Mouse (Mus musculus): ENCODE measurements around the gene Fyn. TPM values are rescaled to one million over a fixed set of nuclear protein-coding genes. Genes with fewer than 3 reads are reported as not detected.
A peak's percentile ranks its signal among the peaks of the same experiment; 100 is the strongest.

The Fyn gene
- polyA plus RNA-seq, 1 experiment from 2014 or later, result 24.3 TPM

DNA sequence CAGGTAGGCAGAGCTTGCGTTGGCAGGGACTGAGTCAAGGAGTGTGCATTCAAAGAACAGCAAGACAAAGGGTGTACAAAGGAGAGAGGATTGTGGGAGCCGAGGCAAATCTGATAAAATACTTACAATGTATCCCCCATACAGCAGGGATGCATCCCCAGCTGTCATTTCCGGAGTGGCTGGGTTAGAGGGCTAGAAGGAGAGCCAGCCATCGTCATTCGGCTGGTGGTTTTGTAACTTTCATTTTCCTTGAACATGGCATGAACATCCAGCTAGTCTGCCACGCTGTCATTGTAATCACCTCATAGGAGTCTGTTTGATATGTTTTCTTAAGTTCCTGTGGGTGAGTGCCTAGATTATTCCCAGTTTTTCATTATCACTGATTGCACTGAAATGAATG, 123.5 kb downstream of the Fyn start:
- Histone ChIP-seq H3K4me3 (no peak overlapping the region), H3K4me1 (peaks cover 17% of the 10 kb centered on the region), H3K9me3 (replicated peaks) (no peaks in the 10 kb centered on the region), H3K36me3 (peaks cover 6% of the 10 kb centered on the region; the same call in 1 of the 2 replicates), H3K27me3 (ENCODE audit: low read depth, poor library complexity, severe bottlenecking) (no peaks in the 10 kb centered on the region), H3K27ac (replicated peaks) (no peak overlapping the region)
- no peak for DNase-seq (ENCODE audit: low spot score)
- 92% methylated on average over 6 of the region's 6 CpGs for WGBS

GRCm38 (mm10) chr10:39493007-39493406, 124.4 kb downstream of the Fyn start:
- Histone ChIP-seq H3K27me3 (ENCODE audit: low read depth, poor library complexity, severe bottlenecking) (no peaks in the 10 kb centered on the region), H3K4me1 (peaks cover 14% of the 10 kb centered on the region), H3K27ac (replicated peaks) (no peak overlapping the region), H3K9me3 (replicated peaks) (no peaks in the 10 kb centered on the region), H3K4me3 (no peak overlapping the region), H3K36me3 (peaks cover 6% of the 10 kb centered on the region; the same call in 1 of the 2 replicates)
- no peak for DNase-seq (ENCODE audit: low spot score)
- 93% methylated on average over 3 of the region's 3 CpGs for WGBS

DNA sequence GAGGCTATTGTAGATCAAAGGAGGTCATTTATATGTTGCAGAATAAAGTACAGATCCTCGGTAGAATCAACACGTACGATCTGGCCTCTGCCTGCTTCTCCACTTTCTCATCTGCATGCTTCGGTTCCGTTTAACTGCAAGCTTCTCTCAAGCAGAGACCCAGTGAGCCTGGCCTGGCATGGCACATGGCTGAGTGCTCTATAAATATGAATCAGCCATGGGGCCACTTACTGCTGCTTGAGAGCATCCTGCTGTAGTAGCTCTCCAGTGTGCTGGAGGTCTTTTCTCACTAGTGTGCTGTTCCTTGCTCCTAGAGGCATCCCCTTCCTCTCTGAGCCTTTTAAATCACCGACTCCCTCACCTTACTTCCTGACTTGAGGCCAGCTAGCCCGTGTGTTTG, 130.0 kb downstream of the Fyn start:
- 81% methylated on average over 7 of the region's 7 CpGs for WGBS
- H3K4me3 ChIP-seq, result no peak overlapping the region
- DNase-seq (ENCODE audit: low spot score), result no peak
- no peaks in the 10 kb centered on the region for H3K27me3 ChIP-seq (ENCODE audit: low read depth, poor library complexity, severe bottlenecking)
- H3K4me1 ChIP-seq, result peaks cover 35% of the 10 kb centered on the region
- no peaks in the 10 kb centered on the region for H3K9me3 ChIP-seq (replicated peaks)
- no peaks in the 10 kb centered on the region for H3K36me3 ChIP-seq
- H3K27ac ChIP-seq (replicated peaks), result no peak overlapping the region

DNA sequence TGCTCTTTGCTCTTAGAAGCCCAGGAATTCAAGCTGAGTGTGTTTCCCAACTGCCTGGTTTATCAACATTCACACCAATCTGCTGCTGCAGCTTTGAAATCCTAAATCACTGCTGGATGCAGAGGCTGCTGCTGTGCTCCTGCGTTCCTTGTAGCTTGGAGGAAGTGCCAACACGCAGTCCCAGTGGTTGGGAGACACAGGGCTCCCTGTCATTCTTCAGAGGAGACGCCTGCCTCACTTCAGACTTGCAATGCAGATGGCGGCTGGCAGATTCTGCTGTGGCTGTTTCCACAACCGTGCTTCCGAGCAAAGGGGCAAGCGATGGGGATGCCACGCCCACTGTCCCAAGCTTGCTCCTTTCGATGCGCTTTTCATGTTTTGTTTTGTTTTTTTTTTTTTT, 132.9 kb downstream of the Fyn start:
- Histone ChIP-seq H3K4me3 (no peak overlapping the region), H3K9me3 (replicated peaks) (no peaks in the 10 kb centered on the region), H3K36me3 (no peaks in the 10 kb centered on the region), H3K27ac (replicated peaks) (peak overlapping the region; percentile 50), H3K4me1 (peaks cover 55% of the 10 kb centered on the region), H3K27me3 (ENCODE audit: low read depth, poor library complexity, severe bottlenecking) (no peaks in the 10 kb centered on the region)
- no peak for DNase-seq (ENCODE audit: low spot score)
- 72% methylated on average over 10 of the region's 10 CpGs for WGBS

- H3K9me3 ChIP-seq (replicated peaks), result no peaks in the 10 kb centered on the region
- peaks cover 61% of the 10 kb centered on the region for H3K4me1 ChIP-seq
- WGBS, result 91% methylated on average over 13 of the region's 13 CpGs
- no peak for DNase-seq (ENCODE audit: low spot score)
- peak overlapping the region; percentile 20; the same call in 1 of the 2 replicates for H3K27ac ChIP-seq (replicated peaks)
- H3K4me3 ChIP-seq, result no peak overlapping the region
- no peaks in the 10 kb centered on the region for H3K36me3 ChIP-seq
- H3K27me3 ChIP-seq (ENCODE audit: low read depth, poor library complexity, severe bottlenecking), result no peaks in the 10 kb centered on the region
Measured at GRCm38 (mm10) chr10:39501977-39502706, 133.5 kb downstream of the Fyn start.

DNA sequence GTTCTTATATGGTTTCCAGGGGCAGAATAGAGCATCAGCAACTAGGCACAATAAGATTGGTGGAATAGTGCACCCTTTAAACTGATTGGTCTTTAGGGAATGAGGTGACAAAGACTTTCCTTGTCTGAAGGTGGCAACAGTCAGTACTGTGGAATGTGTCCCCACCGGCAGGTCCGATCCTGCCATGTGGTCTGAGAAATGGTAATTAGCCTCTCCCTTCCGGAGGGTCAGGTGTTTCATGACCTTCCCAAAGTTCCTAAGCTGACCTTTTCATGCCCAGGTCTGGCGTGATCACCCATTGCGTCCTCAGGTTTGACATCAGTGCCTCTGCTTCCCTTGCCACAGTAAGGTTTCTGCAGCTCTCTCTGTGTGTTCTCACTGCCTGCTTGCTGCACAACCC, 134.7 kb downstream of the Fyn start:
- DNase-seq (ENCODE audit: low spot score), result no peak
- Histone ChIP-seq H3K27me3 (ENCODE audit: low read depth, poor library complexity, severe bottlenecking) (no peaks in the 10 kb centered on the region), H3K27ac (replicated peaks) (no peak overlapping the region), H3K4me3 (no peak overlapping the region), H3K9me3 (replicated peaks) (no peaks in the 10 kb centered on the region), H3K4me1 (peaks cover 57% of the 10 kb centered on the region), H3K36me3 (no peaks in the 10 kb centered on the region)
- 85% methylated on average over 5 of the region's 5 CpGs for WGBS

- 52% methylated on average over 9 of the region's 9 CpGs for WGBS
- Histone ChIP-seq H3K4me3 (no peak overlapping the region), H3K36me3 (no peaks in the 10 kb centered on the region), H3K27ac (replicated peaks) (peak overlapping the region; percentile 38; the same call in 1 of the 2 replicates), H3K4me1 (peaks cover 46% of the 10 kb centered on the region), H3K27me3 (ENCODE audit: low read depth, poor library complexity, severe bottlenecking) (no peaks in the 10 kb centered on the region), H3K9me3 (replicated peaks) (no peaks in the 10 kb centered on the region)
- DNase-seq (ENCODE audit: low spot score), result no peak
Measured at GRCm38 (mm10) chr10:39505007-39505406, 136.4 kb downstream of the Fyn start.

GRCm38 (mm10) chr10:39505621-39506020, 137.0 kb downstream of the Fyn start:
- Histone ChIP-seq H3K27ac (replicated peaks) (0 out of 2 replicates have a peak overlapping the region, but pooled peaks have one; percentile 38), H3K4me1 (peaks cover 51% of the 10 kb centered on the region), H3K9me3 (replicated peaks) (no peaks in the 10 kb centered on the region), H3K4me3 (no peak overlapping the region), H3K36me3 (no peaks in the 10 kb centered on the region), H3K27me3 (ENCODE audit: low read depth, poor library complexity, severe bottlenecking) (no peaks in the 10 kb centered on the region)
- DNase-seq (ENCODE audit: low spot score), result no peak
- WGBS, result 83% methylated on average over 7 of the region's 7 CpGs

GRCm38 (mm10) chr10:39506353-39506752, 137.7 kb downstream of the Fyn start:
- Histone ChIP-seq H3K27me3 (ENCODE audit: low read depth, poor library complexity, severe bottlenecking) (no peaks in the 10 kb centered on the region), H3K4me1 (peaks cover 54% of the 10 kb centered on the region), H3K36me3 (no peaks in the 10 kb centered on the region), H3K27ac (replicated peaks) (0 out of 2 replicates have a peak overlapping the region, but pooled peaks have one; percentile 29), H3K9me3 (replicated peaks) (no peaks in the 10 kb centered on the region), H3K4me3 (no peak overlapping the region)
- 90% methylated on average over 12 of the region's 12 CpGs for WGBS
- no peak for DNase-seq (ENCODE audit: low spot score)

GRCm38 (mm10) chr10:39506831-39507230, 138.2 kb downstream of the Fyn start:
- Histone ChIP-seq H3K4me3 (no peak overlapping the region), H3K27me3 (ENCODE audit: low read depth, poor library complexity, severe bottlenecking) (no peaks in the 10 kb centered on the region), H3K4me1 (peaks cover 50% of the 10 kb centered on the region), H3K36me3 (peaks cover 2% of the 10 kb centered on the region; the same call in 1 of the 2 replicates), H3K27ac (replicated peaks) (0 out of 2 replicates have a peak overlapping the region, but pooled peaks have one; percentile 42), H3K9me3 (replicated peaks) (no peaks in the 10 kb centered on the region)
- DNase-seq (ENCODE audit: low spot score), result no peak
- 94% methylated on average over 7 of the region's 7 CpGs for WGBS

DNA sequence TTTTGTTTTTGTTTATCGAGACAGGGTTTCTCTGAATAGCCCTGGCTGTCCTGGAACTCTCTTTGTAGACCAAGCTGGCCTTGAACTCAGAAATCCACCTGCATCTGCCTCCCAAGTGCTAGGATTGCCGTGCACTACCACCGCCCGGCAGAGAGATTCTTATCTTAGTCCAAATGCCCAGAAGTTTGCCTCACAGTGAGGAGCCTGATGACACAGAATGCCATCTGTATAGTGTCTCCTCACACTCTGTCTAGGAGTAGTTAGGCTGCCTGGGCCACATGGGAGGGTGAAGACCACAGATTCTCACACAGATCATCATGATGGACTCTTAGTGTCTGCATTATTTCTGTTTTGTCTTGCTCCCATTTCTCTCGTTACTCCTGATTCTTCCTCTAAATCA, 140.1 kb downstream of the Fyn start:
- Histone ChIP-seq H3K27ac (replicated peaks) (no peak overlapping the region), H3K36me3 (peaks cover 18% of the 10 kb centered on the region), H3K4me1 (peaks cover 44% of the 10 kb centered on the region), H3K27me3 (ENCODE audit: low read depth, poor library complexity, severe bottlenecking) (no peaks in the 10 kb centered on the region), H3K4me3 (no peak overlapping the region), H3K9me3 (replicated peaks) (no peaks in the 10 kb centered on the region)
- WGBS, result 95% methylated on average over 5 of the region's 5 CpGs
- DNase-seq (ENCODE audit: low spot score), result no peak

- Histone ChIP-seq H3K9me3 (replicated peaks) (no peaks in the 10 kb centered on the region), H3K36me3 (peaks cover 30% of the 10 kb centered on the region), H3K4me3 (no peak overlapping the region), H3K27me3 (ENCODE audit: low read depth, poor library complexity, severe bottlenecking) (no peaks in the 10 kb centered on the region), H3K4me1 (peaks cover 40% of the 10 kb centered on the region), H3K27ac (replicated peaks) (no peak overlapping the region)
- WGBS, result 92% methylated on average over 8 of the region's 8 CpGs
- DNase-seq (ENCODE audit: low spot score), result no peak
Measured at GRCm38 (mm10) chr10:39509937-39510336, 141.3 kb downstream of the Fyn start.

GRCm38 (mm10) chr10:39512631-39513314, 144.1 kb downstream of the Fyn start:
- H3K27me3 ChIP-seq (ENCODE audit: low read depth, poor library complexity, severe bottlenecking), result no peaks in the 10 kb centered on the region
- 90% methylated on average over 14 of the region's 14 CpGs for WGBS

More at GRCm38 (mm10) chr10:39512631-39513314, 144.1 kb downstream of the Fyn start:
- H3K27ac ChIP-seq (replicated peaks), result no peak overlapping the region
- peaks cover 50% of the 10 kb centered on the region for H3K36me3 ChIP-seq
- H3K4me3 ChIP-seq, result no peak overlapping the region
- DNase-seq (ENCODE audit: low spot score), result no peak
- H3K9me3 ChIP-seq (replicated peaks), result no peaks in the 10 kb centered on the region
- peaks cover 26% of the 10 kb centered on the region for H3K4me1 ChIP-seq
